9 mouse cellular contexts compared by ENCODE assay signal in genomic region chr8:105951057-105951659, GRCm38 (mm10). TPM values are rescaled to one million over a fixed set of nuclear protein-coding genes. Genes with fewer than 3 reads are reported as not detected.
DNase-seq lines count a peak whose midpoint lies in the region; ATAC-seq lines count a peak whose summit lies in the region.
"Had no signal": no experiment of that assay in that cellular context is flagged by ENCODE, and none has a peak within 500 bp of the region (broad histone marks: within the 10 kb centered on the region; RNA-seq: fewer than 3 reads in every experiment).

No protein-coding gene starts in this region.

- WGBS in hindbrain, embryonic 13.5 days, result 47% methylated on average over 7 of the region's 7 CpGs
- WGBS in limb, embryonic 13.5 days, result 44% methylated on average over 7 of the region's 7 CpGs

- H3K36me3 ChIP-seq in hindbrain, embryonic 13.5 days, result no peaks in the 10 kb centered on the region
- H3K36me3 ChIP-seq in limb, embryonic 13.5 days, result peaks cover 95% of the 10 kb centered on the region

- H3K4me2 ChIP-seq in hindbrain, embryonic 13.5 days, result no peak overlapping the region
- no peak overlapping the region; the same call in 1 of the 2 replicates for H3K4me2 ChIP-seq in limb, embryonic 13.5 days (replicated peaks)

- DNase-seq in cerebellum, adult 11-12 months, result peak; percentile 47
- DNase-seq in cerebellum, postnatal 25 days, result no peak
- DNase-seq in right cerebral cortex, postnatal 10 days (ENCODE audit: low spot score in 2 of 2), result peak; percentile 84 to 86
- DNase-seq in right cerebral cortex, postnatal 14 days, result no peak
- DNase-seq in adrenal gland, postnatal 4 days (ENCODE audit: low spot score in 2 of 2), result no peak

- H3K9ac ChIP-seq in hindbrain, embryonic 13.5 days, result no peak overlapping the region
- H3K9ac ChIP-seq in limb, embryonic 13.5 days, result peak overlapping the region; percentile 45; the same call in 1 of the 2 replicates

- H3K27ac ChIP-seq in hindbrain, embryonic 13.5 days, result peak overlapping the region; percentile 78
- peak overlapping the region; percentile 85 for H3K27ac ChIP-seq in limb, embryonic 13.5 days

- no peaks in the 10 kb centered on the region for H3K9me3 ChIP-seq in hindbrain, embryonic 13.5 days
- H3K9me3 ChIP-seq in limb, embryonic 13.5 days, result no peaks in the 10 kb centered on the region

- H3K27me3 ChIP-seq in hindbrain, embryonic 13.5 days, result no peaks in the 10 kb centered on the region
- no peaks in the 10 kb centered on the region for H3K27me3 ChIP-seq in limb, embryonic 13.5 days

- H3K4me3 ChIP-seq in hindbrain, embryonic 13.5 days, result no peak overlapping the region
- H3K4me3 ChIP-seq in limb, embryonic 13.5 days, result no peak overlapping the region

- ATAC-seq in hindbrain, embryonic 13.5 days (ENCODE audit: low FRiP score), result peak; percentile 74
- peak; percentile 89 for ATAC-seq in limb, embryonic 13.5 days (ENCODE audit: low FRiP score, low read depth)
- no peak for ATAC-seq in activated CD4-positive, CD25-positive, alpha-beta regulatory T cell, adult 4 months

- peaks cover 14% of the 10 kb centered on the region for H3K4me1 ChIP-seq in hindbrain, embryonic 13.5 days (replicated peaks)
- peaks cover 26% of the 10 kb centered on the region for H3K4me1 ChIP-seq in limb, embryonic 13.5 days

RNA-seq across cellular contexts. Expression of gene Lcat, which starts 8.0 kb away (rescaled TPM):
- 0.90 and 1.0 TPM in 2 replicates for polyA plus RNA-seq in hindbrain, embryonic 13.5 days (2015; fragmentation: Nextera tagmentation; extraction: Ambion mirVana)
- polyA plus RNA-seq in limb, embryonic 13.5 days (2015; fragmentation: Nextera tagmentation; extraction: Ambion mirVana), result 2.8 TPM in 2 replicates
- total RNA-seq in adrenal gland, postnatal 4 days (2021), result 10 to 100 TPM in 1 of 2 experiments, 1 to 10 TPM in 1; 2.1 to 33.5 TPM
- under 1 TPM; 0.25 to 0.61 TPM for polyA plus RNA-seq in activated CD4-positive, CD25-positive, alpha-beta regulatory T cell, adult 4 months (2017; shearing (Covaris generic))

RNA-seq across cellular contexts. Expression of gene Psmb10, which starts 12.9 kb away (rescaled TPM):
- polyA plus RNA-seq in hindbrain, embryonic 13.5 days (2015; fragmentation: Nextera tagmentation; extraction: Ambion mirVana), result 40.3 and 46.9 TPM in 2 replicates
- 29.2 and 32.0 TPM in 2 replicates for polyA plus RNA-seq in limb, embryonic 13.5 days (2015; fragmentation: Nextera tagmentation; extraction: Ambion mirVana)
- 10 to 100 TPM; 76.8 to 84.8 TPM for total RNA-seq in adrenal gland, postnatal 4 days (2021)
- polyA plus RNA-seq in activated CD4-positive, CD25-positive, alpha-beta regulatory T cell, adult 4 months (2017; shearing (Covaris generic)), result 100 to 1,000 TPM; 368 to 402 TPM

RNA-seq across cellular contexts. Expression of gene Slc12a4, which starts 14.7 kb away (rescaled TPM):
- 7.9 and 8.9 TPM in 2 replicates for polyA plus RNA-seq in hindbrain, embryonic 13.5 days (2015; fragmentation: Nextera tagmentation; extraction: Ambion mirVana)
- polyA plus RNA-seq in limb, embryonic 13.5 days (2015; fragmentation: Nextera tagmentation; extraction: Ambion mirVana), result 48.8 and 56.3 TPM in 2 replicates
- total RNA-seq in adrenal gland, postnatal 4 days (2021), result 10 to 100 TPM; 30.9 to 40.2 TPM
- polyA plus RNA-seq in activated CD4-positive, CD25-positive, alpha-beta regulatory T cell, adult 4 months (2017; shearing (Covaris generic)), result 1 to 10 TPM; 3.8 to 8.1 TPM

RNA-seq across cellular contexts. Expression of gene Ctrl, which starts 17.5 kb away (rescaled TPM):
- 2.8 and 4.0 TPM in 2 replicates for polyA plus RNA-seq in hindbrain, embryonic 13.5 days (2015; fragmentation: Nextera tagmentation; extraction: Ambion mirVana)
- 1.4 and 1.7 TPM in 2 replicates for polyA plus RNA-seq in limb, embryonic 13.5 days (2015; fragmentation: Nextera tagmentation; extraction: Ambion mirVana)
- total RNA-seq in adrenal gland, postnatal 4 days (2021), result 10 to 100 TPM in 1 of 2 experiments, not detected in 1; 98.9 TPM
- polyA plus RNA-seq in activated CD4-positive, CD25-positive, alpha-beta regulatory T cell, adult 4 months (2017; shearing (Covaris generic)), result 1 to 10 TPM; 3.2 to 3.3 TPM

RNA-seq across cellular contexts. Expression of gene Dpep3, which starts 28.1 kb away (rescaled TPM):
- polyA plus RNA-seq in hindbrain, embryonic 13.5 days (2015; fragmentation: Nextera tagmentation; extraction: Ambion mirVana), result not detected in 2 replicates
- not detected in 2 replicates for polyA plus RNA-seq in limb, embryonic 13.5 days (2015; fragmentation: Nextera tagmentation; extraction: Ambion mirVana)
- not detected for total RNA-seq in adrenal gland, postnatal 4 days (2021)
- polyA plus RNA-seq in activated CD4-positive, CD25-positive, alpha-beta regulatory T cell, adult 4 months (2017; shearing (Covaris generic)), result not detected
- polyA plus RNA-seq: limb, embryonic 11.5 days had no signal

Comparison
In these comparisons a context has a peak if more than half of its experiments do, and no peak if none do; other contexts are left out.
1. DNase-seq: peak in cerebellum, adult 11-12 months (single experiment) and right cerebral cortex, postnatal 10 days (2 of 2); none in cerebellum, postnatal 25 days (0 of 2), right cerebral cortex, postnatal 14 days (single experiment) and adrenal gland, postnatal 4 days (0 of 2).